Mouse (Mus musculus) ovary, postnatal 14 days (tissue): Measurements from ENCODE around the gene Faim2.

Experiments
- DNase-seq: peaks from one replicate; pipeline ENCODE4 v3.0.0; 2022; ENCODE audit warnings: low spot score

Gene Faim2

DNA sequence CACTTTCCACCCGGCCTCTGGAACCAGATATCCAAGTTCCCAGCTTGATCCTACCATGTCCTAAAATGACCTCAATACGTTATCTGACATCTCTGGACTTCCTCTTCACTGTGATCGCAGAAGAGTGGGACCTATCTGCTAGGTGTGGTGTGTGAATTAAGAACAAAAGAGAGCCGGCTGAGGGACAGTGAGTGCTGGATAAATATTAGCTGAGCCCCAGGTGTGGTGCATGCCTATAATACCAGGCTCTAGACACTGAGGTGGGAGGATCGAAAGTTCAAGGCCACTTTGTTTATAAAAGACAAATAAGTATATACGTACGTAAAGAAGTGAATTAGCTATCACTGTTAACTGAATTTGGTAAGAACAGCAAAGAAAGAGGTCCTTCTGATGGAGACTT lies 18.1 kb downstream of the Faim2 start:
- no peak for DNase-seq

DNA sequence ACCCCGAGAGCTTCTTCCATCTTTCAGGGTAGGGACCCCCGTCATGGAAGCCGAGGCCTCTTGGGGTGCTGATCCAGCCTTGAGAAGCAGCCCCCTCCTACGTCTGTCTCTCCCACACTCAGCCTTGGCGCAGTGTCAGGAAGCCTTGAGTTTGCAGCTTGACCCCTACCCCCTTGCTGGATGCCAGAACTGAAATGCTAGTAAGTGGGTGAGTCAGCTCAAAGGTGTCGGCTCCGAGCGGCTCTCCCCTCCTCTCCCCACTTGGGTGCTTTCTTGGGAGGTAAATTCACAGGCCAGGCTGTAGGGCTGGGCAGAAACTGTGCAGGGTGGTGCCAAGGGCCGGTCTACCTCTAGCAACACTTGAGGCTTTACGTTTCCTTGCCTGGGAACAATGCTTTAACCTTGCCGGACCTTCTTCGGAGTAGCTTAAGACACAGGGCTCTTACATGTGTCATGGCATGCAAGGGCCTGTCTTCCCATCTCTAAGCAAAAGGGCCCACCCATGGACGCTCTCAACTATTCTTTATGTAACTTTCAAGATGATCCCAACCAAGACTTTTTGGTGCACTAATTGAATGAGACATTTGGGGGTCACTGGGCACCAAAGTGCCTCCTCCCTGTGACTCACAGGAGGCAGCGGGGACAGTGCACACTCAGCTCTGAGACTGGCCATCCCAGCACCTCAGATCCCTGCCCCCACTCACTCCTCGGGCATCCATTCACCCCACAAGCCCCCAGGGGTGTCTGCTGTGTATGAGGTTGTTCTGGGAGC lies 22.5 kb downstream of the Faim2 start:
- DNase-seq = peak; percentile 47

DNA sequence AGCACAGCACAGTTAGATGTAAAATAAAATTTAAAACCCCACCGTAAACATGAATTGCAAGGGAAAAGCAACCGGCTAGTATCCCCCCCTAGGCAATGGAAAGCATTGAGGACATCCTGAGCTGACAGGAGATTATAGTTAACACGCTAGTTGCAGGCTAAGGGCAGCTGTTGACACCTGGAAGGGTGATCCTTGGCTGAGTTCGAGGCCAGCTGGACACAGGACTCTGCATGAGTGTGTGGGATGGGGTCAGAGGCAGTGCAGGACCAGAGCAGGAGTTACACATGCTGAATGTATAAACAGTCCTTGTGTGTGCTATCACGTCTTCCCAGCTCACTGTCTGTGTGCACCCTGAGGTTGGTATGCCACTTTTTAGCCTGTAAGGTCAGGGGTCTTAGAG lies 24.7 kb downstream of the Faim2 start:
- DNase-seq = no peak

- no peak for DNase-seq
These were observed 25.6 kb downstream of the Faim2 start for GRCm38 (mm10) chr15:99502311-99502831.

DNA sequence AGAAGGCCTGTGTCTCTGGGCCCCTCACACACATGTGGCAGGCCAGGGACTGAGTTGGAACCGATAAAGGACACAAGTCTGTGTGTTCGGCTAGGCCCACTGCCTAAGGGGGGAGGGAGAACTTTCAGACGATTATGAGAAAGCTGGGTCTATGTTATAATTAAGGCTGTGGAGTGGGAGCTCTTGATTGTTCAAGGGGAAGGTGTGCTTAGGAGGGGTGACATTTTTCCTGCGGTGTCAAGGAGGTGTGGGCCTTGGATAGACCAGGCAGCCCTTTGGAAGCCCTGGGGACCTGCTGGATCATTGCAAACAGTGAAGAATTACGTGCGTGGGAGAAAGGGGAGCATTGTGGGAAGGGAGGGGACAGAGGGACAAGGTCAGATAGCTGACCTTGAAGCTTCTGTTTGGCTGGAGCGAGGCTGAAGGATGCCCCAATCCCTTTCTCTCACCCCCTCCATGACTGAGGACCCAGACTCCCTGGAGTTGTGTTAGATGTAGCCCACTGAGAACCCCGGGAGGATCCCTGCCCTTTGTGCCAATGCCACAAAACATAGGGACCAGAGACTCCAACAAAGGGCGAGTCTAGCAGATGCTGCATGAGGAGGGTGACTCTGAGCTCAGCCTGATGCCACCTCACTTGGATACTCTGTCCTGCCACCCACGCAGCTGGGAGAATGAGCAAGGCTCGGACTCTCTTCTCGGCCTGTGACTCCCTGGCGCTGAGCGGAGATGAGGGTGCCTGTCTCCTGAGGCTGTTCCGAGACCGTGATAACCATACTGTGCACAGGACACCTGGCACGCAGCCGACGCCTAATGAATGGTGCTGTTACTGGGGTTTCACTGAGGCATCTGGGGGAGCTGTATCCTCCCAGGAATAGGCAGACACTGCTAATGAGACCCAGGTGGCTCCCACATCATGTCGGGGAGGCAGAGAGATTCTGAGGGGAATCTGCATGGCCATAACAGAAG lies 26.4 kb downstream of the Faim2 start:
- DNase-seq = peak; percentile 34

DNA sequence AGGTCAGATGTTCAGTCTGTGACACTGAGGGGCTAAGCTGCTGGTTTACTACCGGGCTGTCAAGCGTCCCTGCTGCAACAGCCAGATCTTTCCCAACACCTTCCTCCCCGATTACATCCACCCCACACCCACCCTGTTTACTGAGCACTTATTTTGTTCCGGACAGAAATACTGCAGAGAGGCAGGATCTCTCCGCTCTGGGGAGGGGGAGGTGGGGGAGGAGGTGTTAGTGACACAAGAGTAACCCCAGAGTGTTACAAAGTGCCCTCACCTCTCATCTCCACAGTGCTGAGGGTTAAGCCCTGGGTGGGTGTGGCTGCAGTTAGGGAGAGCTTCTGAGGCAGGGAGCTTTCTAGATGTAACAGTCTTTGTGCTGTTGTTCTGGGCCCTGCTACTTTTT lies 27.6 kb downstream of the Faim2 start:
- no peak for DNase-seq

- no peak for DNase-seq
These were observed 28.2 kb downstream of the Faim2 start for GRCm38 (mm10) chr15:99499726-99500125.

DNA sequence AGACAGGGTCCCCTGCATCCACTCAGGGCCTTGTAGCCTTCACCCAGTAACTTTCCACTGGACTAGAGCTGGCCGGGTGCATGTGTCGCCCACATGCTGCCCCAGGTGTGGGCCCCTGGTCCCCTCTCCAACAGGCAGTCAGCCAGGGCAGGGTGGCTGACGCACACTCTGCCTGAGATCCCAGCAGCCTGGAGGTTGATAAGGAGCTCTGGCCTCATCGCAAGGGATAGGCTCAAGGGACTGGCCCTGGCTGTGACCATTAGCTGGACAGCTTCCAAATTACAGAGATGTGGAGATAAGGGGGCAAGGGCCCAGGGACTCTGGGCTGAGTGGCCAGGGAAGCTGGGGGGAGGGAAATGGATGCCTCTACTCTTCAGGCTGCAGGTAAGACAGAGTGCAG lies 29.2 kb downstream of the Faim2 start:
- DNase-seq = no peak

DNA sequence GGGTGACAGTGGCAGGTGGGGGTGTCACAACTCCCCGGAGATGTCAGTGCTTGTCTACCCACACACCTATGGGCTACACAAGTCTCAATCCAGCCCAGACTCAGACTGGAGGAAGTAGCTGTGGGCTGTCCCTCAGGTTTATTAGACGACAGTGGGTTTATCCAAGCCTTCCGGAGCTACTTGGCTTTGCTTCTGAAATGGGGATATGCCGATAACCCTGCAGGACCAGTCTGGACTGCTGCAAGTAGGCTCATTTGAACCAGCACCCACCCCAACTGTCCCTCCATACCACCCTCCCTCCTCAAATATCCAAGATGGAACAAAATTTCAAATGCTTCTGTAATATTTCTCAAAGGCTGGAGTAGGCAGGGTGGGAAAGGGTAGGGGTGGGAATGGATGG lies 29.6 kb downstream of the Faim2 start:
- no peak for DNase-seq

DNA sequence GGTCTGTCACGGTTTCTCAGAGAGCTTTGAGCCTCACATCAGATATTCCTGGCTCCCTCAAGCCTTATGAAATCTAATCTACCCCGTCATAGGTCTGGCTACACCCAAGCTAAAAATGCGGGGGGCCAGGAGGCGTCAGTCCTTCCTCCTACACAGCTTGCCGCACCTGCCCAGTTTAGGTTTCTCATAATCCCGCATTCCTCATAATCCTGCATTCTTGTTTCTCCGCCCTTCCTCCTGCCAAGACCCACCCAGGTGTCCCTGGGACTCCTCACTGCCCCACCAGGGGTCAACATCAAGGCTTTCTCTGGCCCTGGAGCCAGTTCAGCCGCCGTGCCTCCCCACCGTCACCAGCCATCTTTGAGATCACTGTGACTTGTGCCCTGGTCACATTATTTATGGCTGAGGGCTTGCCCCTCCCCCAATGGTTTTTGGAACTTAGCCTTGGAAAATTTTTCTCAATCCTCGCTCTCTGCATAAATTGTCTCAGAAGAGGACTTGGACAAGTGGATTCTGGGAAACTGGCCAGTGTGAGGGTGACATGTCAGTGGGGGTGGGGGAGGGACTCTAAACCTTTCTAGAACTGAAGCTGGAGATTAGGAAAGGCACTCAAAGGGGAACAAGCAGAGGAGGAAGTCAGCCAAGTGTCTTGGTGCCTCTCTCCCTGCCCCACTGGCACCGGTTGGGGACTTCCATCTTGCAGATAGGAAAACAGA lies 30.3 kb downstream of the Faim2 start:
- DNase-seq = peak; percentile 53

DNA sequence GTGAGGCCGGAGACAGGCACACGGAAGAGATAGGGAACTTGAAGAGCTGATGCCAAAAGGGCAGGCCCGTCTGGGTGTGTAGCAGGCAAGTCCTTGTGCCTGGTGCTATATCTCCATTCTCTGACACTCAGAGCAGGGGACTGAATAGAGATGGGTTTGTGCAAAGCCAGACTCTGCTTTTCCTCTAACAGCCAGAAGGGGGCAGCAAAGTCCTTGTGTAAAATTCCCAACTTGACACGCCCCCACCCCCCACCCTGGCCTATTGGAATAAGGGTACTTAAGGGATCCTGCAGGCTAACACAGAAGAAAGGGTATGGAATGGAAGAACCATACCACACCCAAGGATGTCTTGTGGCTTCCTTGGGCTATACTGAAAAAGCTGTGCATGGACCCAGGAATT lies 30.9 kb downstream of the Faim2 start:
- no peak for DNase-seq

GRCm38 (mm10) chr15:99484745-99485144 lies 43.2 kb downstream of the Faim2 start:
- no peak for DNase-seq

GRCm38 (mm10) chr15:99475814-99476213 lies 52.2 kb downstream of the Faim2 start:
- no peak for DNase-seq

- peak; percentile 87 for DNase-seq
These were observed 53.4 kb downstream of the Faim2 start, which contains the start of gene Bcdin3d for GRCm38 (mm10) chr15:99474576-99474926. Gene Bcdin3d (minus strand): TSS chr15:99474730.

DNA sequence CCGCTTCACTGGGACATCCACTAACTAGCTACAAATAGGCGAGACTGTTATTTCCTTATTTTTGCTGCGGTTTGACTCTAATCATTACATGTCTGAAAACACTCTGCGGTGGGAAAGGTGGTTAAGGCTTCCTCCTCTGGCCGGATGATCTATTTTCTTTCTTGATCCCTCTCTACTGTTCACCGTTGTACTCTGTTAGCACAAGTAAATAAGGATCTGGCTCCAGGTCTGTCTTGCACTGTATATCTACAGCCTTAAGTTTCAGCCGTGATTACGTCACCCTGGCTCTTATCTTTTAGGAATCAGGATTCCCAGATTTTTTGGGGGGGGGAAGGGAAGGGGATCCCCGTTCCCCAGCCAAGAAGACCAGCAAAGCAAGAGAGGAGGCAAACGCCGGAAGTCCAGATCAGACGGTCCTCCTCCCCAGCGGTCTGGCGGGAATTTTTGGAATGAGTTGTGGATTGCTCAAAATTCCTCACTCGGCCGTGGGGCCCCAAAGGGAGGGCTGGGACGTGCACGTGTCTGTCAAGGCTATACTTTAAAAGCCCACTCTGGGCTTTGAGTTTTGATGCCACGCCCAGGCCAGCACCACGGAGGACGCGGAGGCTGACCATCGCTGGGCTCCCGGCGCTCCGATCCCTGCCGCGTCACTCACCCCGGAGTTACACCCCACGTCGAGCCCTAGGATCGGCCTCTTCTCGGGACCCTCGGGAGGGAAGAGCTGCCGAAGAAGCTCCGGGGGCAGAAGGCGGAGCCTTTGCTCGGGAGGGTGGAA lies 54.0 kb downstream of the Faim2 start:
- DNase-seq = peak; percentile 45

- DNase-seq = no peak
These were observed 55.0 kb downstream of the Faim2 start for GRCm38 (mm10) chr15:99472972-99473371.

DNA sequence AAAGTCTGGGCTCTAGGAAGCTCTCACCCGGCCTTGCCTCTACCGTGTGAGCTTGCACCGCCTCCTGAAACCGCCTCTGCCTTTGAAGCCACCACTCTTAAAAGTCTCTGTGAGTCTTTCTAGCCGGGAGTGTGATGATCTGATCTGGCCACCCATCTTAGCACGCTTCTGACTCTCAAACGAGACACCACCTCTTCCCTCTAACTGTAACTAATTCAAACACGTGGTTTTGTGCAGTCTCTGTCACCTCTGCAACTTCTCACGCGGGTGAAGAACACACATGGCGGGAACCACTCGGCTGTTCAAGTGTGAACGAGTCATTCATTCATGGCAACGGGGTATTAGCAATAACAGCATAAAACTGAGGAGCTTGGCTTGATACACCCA lies 56.3 kb downstream of the Faim2 start:
- DNase-seq = no peak

- peak; percentile 42 for DNase-seq
These were observed 56.8 kb downstream of the Faim2 start for GRCm38 (mm10) chr15:99470971-99471676.

DNA sequence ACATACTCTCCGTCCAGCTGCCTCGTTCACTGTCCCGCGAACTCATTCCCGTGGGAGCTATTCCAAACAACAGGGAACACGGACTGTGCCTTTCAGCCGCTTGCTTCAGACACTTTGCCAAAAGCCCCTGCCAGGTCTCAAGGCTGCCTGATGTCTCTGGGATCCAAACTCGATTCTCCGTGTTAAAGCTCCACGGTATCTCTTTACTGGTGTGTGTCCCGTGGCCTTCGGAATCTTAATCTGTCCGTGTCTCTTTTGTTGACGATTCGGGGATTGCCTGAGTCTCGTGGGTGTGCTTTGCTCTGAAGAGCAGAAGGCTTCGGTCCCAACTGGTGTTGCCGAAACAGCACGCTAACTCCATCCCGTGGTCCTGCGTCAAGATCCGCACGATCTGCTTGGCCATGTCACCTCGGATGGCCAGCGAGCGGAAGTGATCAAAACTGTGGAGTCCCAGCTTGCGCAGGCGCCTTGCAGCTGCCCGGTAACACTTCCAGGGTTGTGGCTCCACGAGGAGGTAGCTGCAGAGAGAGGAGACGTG lies 57.7 kb downstream of the Faim2 start:
- DNase-seq = no peak

GRCm38 (mm10) chr15:99469736-99470135 lies 58.2 kb downstream of the Faim2 start:
- DNase-seq = no peak

GRCm38 (mm10) chr15:99469067-99469466 lies 58.9 kb downstream of the Faim2 start:
- peak; percentile 83 for DNase-seq
